Mouse (Mus musculus) intestine, embryonic 15.5 days (tissue): ENCODE results near the gene Dpyd. TPM values are rescaled to one million over a fixed set of nuclear protein-coding genes. Genes with fewer than 3 reads are reported as not detected.

Experiments used
- ATAC-seq: fragments of 200-750 bp; cut with Nextera tagmentation; 2 replicates; pipeline ENCODE4 v1.8.0; 2017; ENCODE audit warnings: moderate TSS enrichment, moderate library complexity
- H3K27ac ChIP-seq: fragments of 300-500 bp; sonication (generic); 2 replicates; pipeline ENCODE4 v1.5.1; 2015; ENCODE audit warnings: mild to moderate bottlenecking, inconsistent platforms
- H3K27me3 ChIP-seq: fragments of 300-500 bp; sonication (generic); replicated peaks from 2 replicates; pipeline ENCODE4 v1.6.1; 2015; ENCODE audit warnings: inconsistent platforms
- H3K36me3 ChIP-seq: fragments of 300-500 bp; sonication (generic); 2 replicates; pipeline ENCODE4 v1.6.1; 2015; ENCODE audit warnings: inconsistent platforms
- H3K4me1 ChIP-seq: fragments of 300-500 bp; sonication (generic); replicated peaks from 2 replicates; pipeline ENCODE4 v1.6.1; 2015; ENCODE audit warnings: inconsistent platforms
- H3K4me2 ChIP-seq: fragments of 300-500 bp; sonication (generic); replicated peaks from 2 replicates; pipeline ENCODE4 v1.6.1; 2015; ENCODE audit warnings: mild to moderate bottlenecking, inconsistent platforms
- H3K4me3 ChIP-seq: fragments of 300-500 bp; sonication (generic); replicated peaks from 2 replicates; pipeline ENCODE4 v1.5.1; 2015; ENCODE audit warnings: inconsistent platforms
- H3K9ac ChIP-seq: fragments of 300-500 bp; sonication (generic); 2 replicates; pipeline ENCODE4 v1.6.1; 2015; ENCODE audit warnings: inconsistent platforms
- H3K9me3 ChIP-seq: fragments of 300-500 bp; sonication (generic); 2 replicates; pipeline ENCODE4 v1.6.1; 2016; ENCODE audit warnings: inconsistent platforms
- WGBS: fragments of 180-500 bp; shearing (Covaris S2); methylation state at CpG from one replicate; pipeline ENCODE4 v1.1.7; 2015; 5-methylcytosine and 5-hydroxymethylcytosine counted together
- polyA plus RNA-seq: library from polyadenylated mRNA; unstranded; fragments of >200 nt; fragmentation: Nextera tagmentation; extraction: Ambion mirVana; gene quantifications from 2 replicates; pipeline ENCODE4 v1.2.1, GENCODE M21; 2015

Gene Dpyd
- polyA plus RNA-seq, 1 experiment from 2014 or later: 24.2 TPM

GRCm38 (mm10) chr3:119419745-119420144 lies 857.8 kb downstream of the Dpyd start:
- Histone ChIP-seq H3K27ac (no peak overlapping the region), H3K36me3 (no peaks in the 10 kb centered on the region), H3K4me2 (no peak overlapping the region), H3K9me3 (no peaks in the 10 kb centered on the region), H3K4me1 (no peaks in the 10 kb centered on the region), H3K9ac (no peak overlapping the region), H3K27me3 (no peaks in the 10 kb centered on the region), H3K4me3 (no peak overlapping the region)
- ATAC-seq: no peak
- WGBS: 69% methylated on average over 2 of the region's 2 CpGs

GRCm38 (mm10) chr3:119431339-119431738 lies 869.4 kb downstream of the Dpyd start:
- ATAC-seq: peak; percentile 97
- H3K9ac ChIP-seq: no peak overlapping the region
- H3K9me3 ChIP-seq: no peaks in the 10 kb centered on the region
- no peak overlapping the region for H3K4me3 ChIP-seq
- no peaks in the 10 kb centered on the region for H3K4me1 ChIP-seq
- H3K27ac ChIP-seq: no peak overlapping the region
- no peaks in the 10 kb centered on the region for H3K27me3 ChIP-seq
- H3K4me2 ChIP-seq: no peak overlapping the region
- WGBS: 60% methylated on average over 8 of the region's 8 CpGs
- no peaks in the 10 kb centered on the region for H3K36me3 ChIP-seq

- H3K27me3 ChIP-seq: no peaks in the 10 kb centered on the region
- H3K4me3 ChIP-seq: no peak overlapping the region
- no peaks in the 10 kb centered on the region for H3K36me3 ChIP-seq
- H3K27ac ChIP-seq: no peak overlapping the region
- no peaks in the 10 kb centered on the region for H3K9me3 ChIP-seq
- ATAC-seq: peak; percentile 43
- H3K9ac ChIP-seq: no peak overlapping the region
- WGBS: 72% methylated on average over 7 of the region's 7 CpGs
- H3K4me2 ChIP-seq: no peak overlapping the region
- H3K4me1 ChIP-seq: no peaks in the 10 kb centered on the region
Observed at GRCm38 (mm10) chr3:119431757-119432156, 869.8 kb downstream of the Dpyd start.

- no peaks in the 10 kb centered on the region for H3K36me3 ChIP-seq
- no peaks in the 10 kb centered on the region for H3K9me3 ChIP-seq
- WGBS: 87% methylated on average over 2 of the region's 2 CpGs
- no peaks in the 10 kb centered on the region for H3K4me1 ChIP-seq
- no peak for ATAC-seq
- no peak overlapping the region for H3K4me3 ChIP-seq
- H3K4me2 ChIP-seq: no peak overlapping the region
- no peak overlapping the region for H3K9ac ChIP-seq
- no peaks in the 10 kb centered on the region for H3K27me3 ChIP-seq
- no peak overlapping the region for H3K27ac ChIP-seq
Observed at GRCm38 (mm10) chr3:119447559-119447958, 885.6 kb downstream of the Dpyd start.

- Histone ChIP-seq H3K4me2 (no peak overlapping the region), H3K27me3 (no peaks in the 10 kb centered on the region), H3K36me3 (no peaks in the 10 kb centered on the region), H3K9me3 (no peaks in the 10 kb centered on the region), H3K9ac (no peak overlapping the region), H3K27ac (no peak overlapping the region), H3K4me1 (no peaks in the 10 kb centered on the region), H3K4me3 (no peak overlapping the region)
- WGBS: 40% methylated on average over 2 of the region's 2 CpGs
- no peak for ATAC-seq
Observed at GRCm38 (mm10) chr3:119464073-119464472, 902.1 kb downstream of the Dpyd start.

GRCm38 (mm10) chr3:119464479-119464878 lies 902.5 kb downstream of the Dpyd start:
- H3K27ac ChIP-seq: no peak overlapping the region
- H3K4me2 ChIP-seq: no peak overlapping the region
- no peak for ATAC-seq
- H3K9me3 ChIP-seq: no peaks in the 10 kb centered on the region
- 83% methylated on average over 1 of the region's 1 CpGs for WGBS
- no peaks in the 10 kb centered on the region for H3K27me3 ChIP-seq
- H3K4me1 ChIP-seq: no peaks in the 10 kb centered on the region
- H3K9ac ChIP-seq: no peak overlapping the region
- no peaks in the 10 kb centered on the region for H3K36me3 ChIP-seq
- no peak overlapping the region for H3K4me3 ChIP-seq

- Histone ChIP-seq H3K36me3 (no peaks in the 10 kb centered on the region), H3K4me3 (no peak overlapping the region), H3K27me3 (no peaks in the 10 kb centered on the region), H3K4me2 (no peak overlapping the region), H3K4me1 (no peaks in the 10 kb centered on the region), H3K27ac (no peak overlapping the region), H3K9me3 (no peaks in the 10 kb centered on the region), H3K9ac (no peak overlapping the region)
- 75% methylated on average over 2 of the region's 2 CpGs for WGBS
- no peak for ATAC-seq
Observed at GRCm38 (mm10) chr3:119467723-119468122, 905.8 kb downstream of the Dpyd start.
